Mouse (Mus musculus) liver, adult 2 months (tissue): Measurements from ENCODE around the gene Gm26620.

Experiments used
- CTCF ChIP-seq: fragments of 200-500 bp; IDR thresholded peaks from 2 replicates; pipeline ENCODE4 v1.5.1; 2011; ENCODE audit warnings: low read depth, low read length, control low read depth
- POLR2A ChIP-seq: fragments of 200-500 bp; IDR thresholded peaks from 2 replicates; pipeline ENCODE4 v1.6.1; 2011; ENCODE audit warnings: low read length, control low read depth; ENCODE audit not compliant: insufficient read depth; ENCODE audit errors: extremely low read depth

GRCm38 (mm10) chr1:170932043-170932442 lies 47.2 kb downstream of the Gm26620 start:
- TF ChIP-seq POLR2A: no peak
- TF ChIP-seq CTCF: no peak
